Mouse (Mus musculus) embryonic facial prominence, embryonic 10.5 days (tissue): Measurements from ENCODE around the gene Srl. TPM values are rescaled to one million over a fixed set of nuclear protein-coding genes. Genes with fewer than 3 reads are reported as not detected.

Source experiments
- DNase-seq: peaks from one replicate; pipeline ENCODE4 v3.0.0-alpha.2; 2017; ENCODE audit warnings: low spot score
- H3K27ac ChIP-seq: fragments of 300-500 bp; sonication (generic); replicated peaks from 2 replicates; pipeline ENCODE4 v1.5.1; 2016; ENCODE audit warnings: mild to moderate bottlenecking
- H3K27me3 ChIP-seq: fragments of 300-500 bp; sonication (generic); replicated peaks from 2 replicates; pipeline ENCODE4 v1.6.1; 2016; ENCODE audit warnings: low read depth, mild to moderate bottlenecking; ENCODE audit not compliant: poor library complexity, severe bottlenecking
- H3K36me3 ChIP-seq: fragments of 300-500 bp; sonication (generic); replicated peaks from 2 replicates; pipeline ENCODE4 v1.6.1; 2016; ENCODE audit warnings: mild to moderate bottlenecking, moderate library complexity
- H3K4me1 ChIP-seq: fragments of 300-500 bp; sonication (generic); 2 replicates; pipeline ENCODE4 v1.6.1; 2016
- H3K4me3 ChIP-seq: fragments of 300-500 bp; sonication (generic); 2 replicates; pipeline ENCODE4 v1.5.1; 2016; ENCODE audit warnings: mild to moderate bottlenecking, moderate library complexity
- H3K9me3 ChIP-seq: fragments of 300-500 bp; sonication (generic); 2 replicates; pipeline ENCODE4 v1.6.1; 2016; ENCODE audit warnings: mild to moderate bottlenecking
- WGBS: fragments of 180-500 bp; shearing (Covaris S2); methylation state at CpG from one replicate; pipeline ENCODE4 v1.1.7; 2016; 5-methylcytosine and 5-hydroxymethylcytosine counted together
- polyA plus RNA-seq: library from polyadenylated mRNA; unstranded; fragments of >200 nt; fragmentation: Nextera tagmentation; extraction: Ambion mirVana; gene quantifications from 2 replicates; pipeline ENCODE4 v1.2.1, GENCODE M21; 2016

Gene Srl
- polyA plus RNA-seq, 1 experiment from 2014 or later = 25.5 TPM

GRCm38 (mm10) chr16:4567912-4568311, 26.3 kb upstream of the Srl start:
- Histone ChIP-seq H3K9me3 (no peaks in the 10 kb centered on the region), H3K36me3 (no peaks in the 10 kb centered on the region), H3K27me3 (no peaks in the 10 kb centered on the region), H3K4me1 (peaks cover 23% of the 10 kb centered on the region), H3K4me3 (no peak overlapping the region), H3K27ac (no peak overlapping the region; the same call in 1 of the 2 replicates)
- 17% methylated on average over 4 of the region's 4 CpGs for WGBS
- DNase-seq = peak; percentile 87

- H3K27me3 ChIP-seq = no peaks in the 10 kb centered on the region
- 2% methylated on average over 43 of the region's 43 CpGs for WGBS
- peak overlapping the region; percentile 95 for H3K27ac ChIP-seq
- peak overlapping the region; percentile 85 for H3K4me3 ChIP-seq
- DNase-seq = peak; percentile 82
- no peaks in the 10 kb centered on the region for H3K9me3 ChIP-seq
- peaks cover 27% of the 10 kb centered on the region for H3K4me1 ChIP-seq
- peaks cover 14% of the 10 kb centered on the region for H3K36me3 ChIP-seq
Measured at GRCm38 (mm10) chr16:4560145-4560952, 18.7 kb upstream of the Srl start.

- 0% methylated on average over 17 of the region's 17 CpGs for WGBS
- H3K4me3 ChIP-seq = peak within 1 kb of the TSS; percentile 85
- peak within 1 kb of the TSS; percentile 95 for H3K27ac ChIP-seq
- peaks cover 15% of the 10 kb centered on the region for H3K36me3 ChIP-seq
- DNase-seq = peak; percentile 93
- H3K9me3 ChIP-seq = no peaks in the 10 kb centered on the region
- H3K4me1 ChIP-seq = peaks cover 31% of the 10 kb centered on the region
- no peaks in the 10 kb centered on the region for H3K27me3 ChIP-seq
Measured at GRCm38 (mm10) chr16:4559715-4560144, 18.1 kb upstream of the Srl start, which contains the start of gene Tfap4. Gene Tfap4, minus strand, starts transcription at chr16:4559854.

GRCm38 (mm10) chr16:4558980-4559631, 17.5 kb upstream of the Srl start:
- Histone ChIP-seq H3K9me3 (no peaks in the 10 kb centered on the region), H3K4me3 (peak overlapping the region; percentile 85), H3K4me1 (peaks cover 37% of the 10 kb centered on the region), H3K36me3 (peaks cover 15% of the 10 kb centered on the region), H3K27me3 (no peaks in the 10 kb centered on the region), H3K27ac (peak overlapping the region; percentile 95)
- DNase-seq = peak; percentile 77
- WGBS = under 1% methylated on average over 43 of the region's 43 CpGs

- WGBS = under 1% methylated on average over 38 of the region's 38 CpGs
- peak overlapping the region; percentile 95 for H3K27ac ChIP-seq
- DNase-seq = peak; percentile 94
Measured at GRCm38 (mm10) chr16:4558384-4558979, 16.9 kb upstream of the Srl start.

GRCm38 (mm10) chr16:4557949-4558348, 16.3 kb upstream of the Srl start:
- WGBS = under 1% methylated on average over 19 of the region's 19 CpGs
- Histone ChIP-seq H3K4me1 (peaks cover 49% of the 10 kb centered on the region), H3K9me3 (no peaks in the 10 kb centered on the region), H3K27me3 (no peaks in the 10 kb centered on the region), H3K36me3 (peaks cover 15% of the 10 kb centered on the region), H3K27ac (peak overlapping the region; percentile 95), H3K4me3 (peak overlapping the region; percentile 85)
- DNase-seq = peak; percentile 78

More at GRCm38 (mm10) chr16:4558384-4558979, 16.9 kb upstream of the Srl start:
- peak overlapping the region; percentile 85 for H3K4me3 ChIP-seq
- peaks cover 43% of the 10 kb centered on the region for H3K4me1 ChIP-seq
- no peaks in the 10 kb centered on the region for H3K9me3 ChIP-seq
- H3K36me3 ChIP-seq = peaks cover 15% of the 10 kb centered on the region
- no peaks in the 10 kb centered on the region for H3K27me3 ChIP-seq

GRCm38 (mm10) chr16:4557085-4557484, 15.5 kb upstream of the Srl start:
- H3K27ac ChIP-seq = peak overlapping the region; percentile 95
- WGBS = 80% methylated on average over 1 of the region's 1 CpGs
- H3K4me1 ChIP-seq = peaks cover 57% of the 10 kb centered on the region
- H3K27me3 ChIP-seq = no peaks in the 10 kb centered on the region
- H3K4me3 ChIP-seq = peak overlapping the region; percentile 85
- DNase-seq = no peak
- peaks cover 23% of the 10 kb centered on the region for H3K36me3 ChIP-seq
- H3K9me3 ChIP-seq = no peaks in the 10 kb centered on the region

GRCm38 (mm10) chr16:4555555-4555954, 13.9 kb upstream of the Srl start:
- peaks cover 62% of the 10 kb centered on the region for H3K4me1 ChIP-seq
- 0 out of 2 replicates have a peak overlapping the region, but pooled peaks have one; percentile 55 for H3K27ac ChIP-seq
- no peak for DNase-seq
- no peaks in the 10 kb centered on the region for H3K9me3 ChIP-seq
- no peaks in the 10 kb centered on the region for H3K27me3 ChIP-seq
- 92% methylated on average over 1 of the region's 1 CpGs for WGBS
- peaks cover 38% of the 10 kb centered on the region for H3K36me3 ChIP-seq
- H3K4me3 ChIP-seq = no peak overlapping the region

GRCm38 (mm10) chr16:4552829-4553550, 11.4 kb upstream of the Srl start:
- Histone ChIP-seq H3K9me3 (no peaks in the 10 kb centered on the region), H3K36me3 (peaks cover 62% of the 10 kb centered on the region), H3K4me1 (peaks cover 56% of the 10 kb centered on the region), H3K27me3 (no peaks in the 10 kb centered on the region), H3K27ac (peak overlapping the region; percentile 89), H3K4me3 (peak overlapping the region; percentile 42)
- DNase-seq = peak; percentile 90
- 30% methylated on average over 6 of the region's 6 CpGs for WGBS

GRCm38 (mm10) chr16:4551885-4552284, 10.3 kb upstream of the Srl start:
- DNase-seq = no peak
- peaks cover 45% of the 10 kb centered on the region for H3K4me1 ChIP-seq
- no peaks in the 10 kb centered on the region for H3K9me3 ChIP-seq
- no peaks in the 10 kb centered on the region for H3K27me3 ChIP-seq
- WGBS = 91% methylated on average over 12 of the region's 12 CpGs
- H3K4me3 ChIP-seq = peak overlapping the region; percentile 42; the same call in 1 of the 2 replicates
- H3K27ac ChIP-seq = peak overlapping the region; percentile 89
- peaks cover 69% of the 10 kb centered on the region for H3K36me3 ChIP-seq

- Histone ChIP-seq H3K36me3 (peaks cover 74% of the 10 kb centered on the region), H3K27me3 (no peaks in the 10 kb centered on the region), H3K4me3 (no peak overlapping the region), H3K9me3 (no peaks in the 10 kb centered on the region), H3K4me1 (peaks cover 41% of the 10 kb centered on the region), H3K27ac (no peak overlapping the region)
- 44% methylated on average over 13 of the region's 13 CpGs for WGBS
- peak; percentile 77 for DNase-seq
Measured at GRCm38 (mm10) chr16:4551056-4551455, 9.4 kb upstream of the Srl start.
